Mouse (Mus musculus) gastrocnemius, postnatal 25 days (tissue): Measurements from ENCODE around the gene Olfr672. TPM values are rescaled to one million over a fixed set of nuclear protein-coding genes. Genes with fewer than 3 reads are reported as not detected.
"Not testable (repeated sequence)": the region's sequence is repeated elsewhere in the genome, so short reads cannot be mapped to it uniquely, and the experiment has no call there.

Experiments
- DNase-seq: peaks from one replicate; pipeline ENCODE4 v3.0.0; 2022
- long read RNA-seq, 2 experiments: library from polyadenylated mRNA; stranded (forward); transcript quantifications; one replicate each; pipeline ENCODE4 v2.0.0; 2021
- total RNA-seq, 2 experiments: library from RNA; stranded (reverse); gene quantifications; 1 replicate in 1 of 2; 2 replicates in 1 of 2; pipeline ENCODE4 v1.2.3; 2021

The Olfr672 gene
- not detected for total RNA-seq
- long read RNA-seq, experiment 1, result 0 reads
- long read RNA-seq, experiment 2, result 0 reads

GRCm38 (mm10) chr7:105001929-105002328 lies at the start of gene Olfr672:
Gene Olfr672, minus strand, starts transcription at chr7:105002029.
- DNase-seq, result no peak

DNA sequence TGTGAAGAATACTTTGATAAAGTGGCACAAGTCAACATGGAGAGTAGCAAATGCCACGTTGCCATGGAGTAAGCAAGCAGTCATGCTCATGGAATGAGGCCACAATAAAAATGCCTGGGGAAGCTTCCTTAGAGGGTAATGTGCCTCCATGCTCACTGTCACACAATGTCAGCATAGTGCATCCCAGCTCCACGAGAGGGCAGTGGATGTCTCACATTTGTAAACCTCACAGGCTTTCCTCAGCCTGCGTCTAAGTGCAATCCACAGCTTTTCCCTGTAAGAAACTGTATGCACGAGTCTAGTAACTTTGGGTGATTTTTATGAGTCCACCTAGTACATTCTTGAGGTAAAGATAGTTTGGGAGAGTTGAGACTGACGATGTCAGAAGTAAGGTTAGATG lies 32.0 kb upstream of the Olfr672 start:
- not testable (repeated sequence) for DNase-seq

GRCm38 (mm10) chr7:105032398-105032797 lies 30.6 kb upstream of the Olfr672 start, which contains the start of gene Olfr676:
Gene Olfr676, plus strand, starts transcription at chr7:105032698.
- DNase-seq, result no peak

GRCm38 (mm10) chr7:105028360-105028759 lies 26.5 kb upstream of the Olfr672 start, which contains the start of gene Olfr675:
Gene Olfr675, minus strand, starts transcription at chr7:105028460.
- no peak for DNase-seq

DNA sequence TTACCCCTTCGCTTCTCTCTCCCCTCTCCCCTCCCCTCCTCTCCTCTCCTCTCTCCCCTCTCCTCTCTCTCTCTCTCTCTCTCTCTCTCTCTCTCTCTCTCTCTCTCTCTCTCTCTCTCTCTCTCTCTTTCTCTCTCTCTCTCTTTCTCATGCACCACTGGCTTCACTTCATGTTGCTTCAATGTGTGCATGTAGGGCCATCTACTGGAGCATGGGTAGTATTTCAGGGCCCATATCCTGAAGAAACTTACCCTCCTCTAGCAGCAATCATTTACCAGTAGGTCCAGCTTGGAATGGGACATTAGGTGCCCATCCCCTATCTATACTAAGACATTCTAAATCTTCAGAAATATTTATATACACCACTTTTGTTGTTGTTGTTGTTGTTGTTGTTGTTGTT lies 20.7 kb upstream of the Olfr672 start:
- DNase-seq, result no peak

DNA sequence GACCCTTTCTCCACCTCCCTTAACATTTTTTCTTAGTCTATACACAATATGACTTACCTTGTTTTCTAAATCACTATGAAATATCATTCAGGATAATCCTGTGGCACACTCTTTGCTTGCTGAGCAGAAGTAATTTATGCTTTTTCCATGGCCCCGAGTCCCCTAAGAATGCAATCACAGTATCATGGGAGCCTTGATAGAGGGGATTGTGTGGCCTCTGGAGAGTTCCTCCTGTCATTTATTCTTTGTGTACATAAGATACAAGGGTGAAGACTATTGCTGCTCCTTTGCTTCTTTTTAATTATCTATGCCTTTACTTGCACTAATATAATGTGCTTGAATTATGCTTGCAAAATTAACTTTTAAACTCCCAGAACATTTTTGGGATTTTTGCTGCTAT lies 22.8 kb downstream of the Olfr672 start, which contains the start of gene Olfr671:
Gene Olfr671 (minus strand): TSS at position 101 of the 400 bp plus-strand sequence.
- DNase-seq, result no peak

- DNase-seq, result not testable (repeated sequence)
Observed at GRCm38 (mm10) chr7:104972507-104972906, 29.3 kb downstream of the Olfr672 start.

- DNase-seq, result no peak
Observed at GRCm38 (mm10) chr7:104962520-104962919, 39.3 kb downstream of the Olfr672 start, which contains the start of gene Olfr670. Gene Olfr670, minus strand, starts transcription at chr7:104962620.

DNA sequence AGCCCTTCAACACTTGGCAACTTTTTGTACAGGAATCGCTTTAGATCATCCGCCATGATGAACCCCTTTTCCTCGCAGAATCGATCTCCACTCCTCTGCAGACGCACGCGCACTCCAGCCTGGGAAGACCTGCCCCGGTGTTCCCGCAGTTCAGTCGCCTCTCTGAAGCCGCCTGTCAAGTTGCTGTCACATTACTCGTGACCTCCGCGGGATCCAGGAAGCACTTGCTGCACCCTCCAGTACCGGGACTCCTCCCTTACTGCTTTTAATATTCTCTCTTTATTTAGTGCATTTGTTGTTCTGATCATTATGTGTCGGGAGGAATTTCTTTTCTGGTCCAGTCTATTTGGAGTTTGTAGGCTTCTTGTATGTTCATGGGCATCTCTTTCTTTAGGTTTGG lies 51.6 kb downstream of the Olfr672 start:
- not testable (repeated sequence) for DNase-seq

Other genes starting within 250 kb of the Olfr672 start
- not detected for gene Usp17le, start 224.6 kb downstream of the Olfr672 start, total RNA-seq
- not detected for gene Usp17lb, start 159.4 kb downstream of the Olfr672 start, total RNA-seq
- gene Usp17la, start 145.0 kb downstream of the Olfr672 start, total RNA-seq, result not detected
- gene Olfr665, start 124.0 kb downstream of the Olfr672 start, total RNA-seq, result not detected
- not detected for gene Olfr666, start 106.1 kb downstream of the Olfr672 start, total RNA-seq
- not detected for gene Olfr667, start 80.5 kb downstream of the Olfr672 start, total RNA-seq
- not detected for gene Olfr668, start 74.0 kb downstream of the Olfr672 start, total RNA-seq
- gene Olfr669, start 67.8 kb downstream of the Olfr672 start, total RNA-seq, result not detected
- not detected for gene Olfr670, start 39.4 kb downstream of the Olfr672 start, total RNA-seq
- gene Olfr671, start 22.9 kb downstream of the Olfr672 start, total RNA-seq, result not detected
- not detected for gene Olfr675, start 26.4 kb upstream of the Olfr672 start, total RNA-seq
- not detected for gene Olfr676, start 30.7 kb upstream of the Olfr672 start, total RNA-seq
- gene Olfr677, start 49.3 kb upstream of the Olfr672 start, total RNA-seq, result not detected
- gene Olfr678, start 62.4 kb upstream of the Olfr672 start, total RNA-seq, result not detected
- not detected for gene Olfr679, start 79.2 kb upstream of the Olfr672 start, total RNA-seq
- not detected for gene Olfr680-ps1, start 90.8 kb upstream of the Olfr672 start, total RNA-seq
- not detected for gene Olfr681, start 114.8 kb upstream of the Olfr672 start, total RNA-seq
- gene Olfr683, start 145.0 kb upstream of the Olfr672 start, total RNA-seq, result not detected
- not detected for gene Olfr684, start 161.6 kb upstream of the Olfr672 start, total RNA-seq
- gene Olfr685, start 184.0 kb upstream of the Olfr672 start, total RNA-seq, result not detected
- gene Olfr686, start 205.5 kb upstream of the Olfr672 start, total RNA-seq, result not detected